Mouse (Mus musculus): ENCODE measurements around the gene Gm10142. TPM values are rescaled to one million over a fixed set of nuclear protein-coding genes. Genes with fewer than 3 reads are reported as not detected.
"Not testable (repeated sequence)": the region's sequence is repeated elsewhere in the genome, so short reads cannot be mapped to it uniquely, and the experiment has no call there.

Gene Gm10142
- total RNA-seq (2021) = not detected
- long read RNA-seq, experiment 1 = 0 reads
- long read RNA-seq, experiment 2 = 0 reads

DNA sequence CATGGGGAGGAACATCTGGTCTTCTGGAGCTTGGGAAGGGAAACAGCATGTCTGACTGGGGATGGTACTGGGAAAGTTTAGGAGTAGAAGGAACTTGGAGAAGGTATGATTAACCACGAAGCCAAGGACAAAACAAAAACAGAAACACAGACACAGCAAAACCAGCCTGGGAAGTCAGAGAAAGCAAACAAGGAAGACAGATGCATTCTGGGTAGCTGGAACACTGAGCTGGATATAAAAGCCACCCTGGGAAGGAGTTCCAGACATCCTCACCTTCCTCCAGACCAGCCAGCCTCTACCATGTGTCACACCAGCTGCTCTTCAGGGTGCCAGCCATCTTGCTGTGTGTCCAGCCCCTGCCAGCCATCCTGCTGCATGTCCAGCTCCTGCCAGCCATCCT lies at the start of gene Gm10142:
TSS of gene Gm10142 (plus strand) at position 301 of the 400 bp plus-strand sequence.
- intact Hi-C loops (cut with DNase I) = no loop called here
- H3K4me3 ChIP-seq = no peak within 1 kb of the TSS
- DNase-seq = no peak
- H3K27ac ChIP-seq = no peak within 1 kb of the TSS
- TF ChIP-seq CTCF (IDR thresholded peaks at IDR 0.05) = no peak

GRCm38 (mm10) chr10:77666342-77666741 lies 49.3 kb upstream of the Gm10142 start:
- no peak for TF ChIP-seq CTCF (IDR thresholded peaks at IDR 0.05)
- no peak for DNase-seq
- intact Hi-C loops (cut with DNase I) = no loop called here
- no peak overlapping the region for H3K27ac ChIP-seq
- H3K4me3 ChIP-seq = no peak overlapping the region

- DNase-seq = no peak
- no peak overlapping the region for H3K4me3 ChIP-seq
- no peak overlapping the region for H3K27ac ChIP-seq
- no peak for TF ChIP-seq CTCF (IDR thresholded peaks at IDR 0.05)
- intact Hi-C loops (cut with DNase I) = no loop called here
Measured at GRCm38 (mm10) chr10:77667402-77667801, 48.2 kb upstream of the Gm10142 start.

- no peak for TF ChIP-seq CTCF (IDR thresholded peaks at IDR 0.05)
- DNase-seq = no peak
- Histone ChIP-seq H3K4me3 (no peak overlapping the region), H3K27ac (no peak overlapping the region)
- intact Hi-C loops (cut with DNase I) = no loop called here
Measured at GRCm38 (mm10) chr10:77670710-77671109, 44.9 kb upstream of the Gm10142 start.

GRCm38 (mm10) chr10:77671519-77671918 lies 44.1 kb upstream of the Gm10142 start:
- no peak overlapping the region for H3K4me3 ChIP-seq
- intact Hi-C loops (cut with DNase I) = no loop called here
- no peak for DNase-seq
- no peak overlapping the region for H3K27ac ChIP-seq
- no peak for TF ChIP-seq CTCF (IDR thresholded peaks at IDR 0.05)

GRCm38 (mm10) chr10:77673765-77674164 lies 41.8 kb upstream of the Gm10142 start:
- Histone ChIP-seq H3K4me3 (no peak overlapping the region), H3K27ac (no peak overlapping the region)
- intact Hi-C loops (cut with DNase I) = no loop called here
- DNase-seq = no peak
- no peak for TF ChIP-seq CTCF (IDR thresholded peaks at IDR 0.05)

GRCm38 (mm10) chr10:77677562-77677961 lies 38.0 kb upstream of the Gm10142 start:
- intact Hi-C loops (cut with DNase I) = no loop called here
- no peak for TF ChIP-seq CTCF (IDR thresholded peaks at IDR 0.05)
- Histone ChIP-seq H3K27ac (no peak overlapping the region), H3K4me3 (no peak overlapping the region)
- DNase-seq = no peak

DNA sequence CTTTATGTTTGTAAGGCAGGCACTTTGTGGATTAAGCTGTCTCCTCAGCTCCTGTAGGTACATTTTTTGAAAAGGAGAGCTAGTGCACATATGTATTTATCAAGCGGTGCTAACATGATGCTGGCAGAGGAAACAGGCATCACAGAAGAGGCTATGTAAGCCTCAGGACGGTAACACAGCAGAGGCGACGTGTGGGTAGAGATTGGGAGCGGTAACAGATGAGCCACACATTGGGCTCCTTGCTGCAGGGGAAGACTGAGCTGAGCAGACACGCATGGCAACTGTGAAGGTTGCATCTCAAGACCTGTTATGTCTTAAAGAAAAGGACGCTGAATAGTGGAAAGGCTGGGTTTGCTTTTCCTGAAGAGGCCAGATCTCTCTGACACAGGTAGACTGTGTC lies 32.6 kb upstream of the Gm10142 start:
- no peak for TF ChIP-seq CTCF (IDR thresholded peaks at IDR 0.05)
- H3K4me3 ChIP-seq = no peak overlapping the region

DNA sequence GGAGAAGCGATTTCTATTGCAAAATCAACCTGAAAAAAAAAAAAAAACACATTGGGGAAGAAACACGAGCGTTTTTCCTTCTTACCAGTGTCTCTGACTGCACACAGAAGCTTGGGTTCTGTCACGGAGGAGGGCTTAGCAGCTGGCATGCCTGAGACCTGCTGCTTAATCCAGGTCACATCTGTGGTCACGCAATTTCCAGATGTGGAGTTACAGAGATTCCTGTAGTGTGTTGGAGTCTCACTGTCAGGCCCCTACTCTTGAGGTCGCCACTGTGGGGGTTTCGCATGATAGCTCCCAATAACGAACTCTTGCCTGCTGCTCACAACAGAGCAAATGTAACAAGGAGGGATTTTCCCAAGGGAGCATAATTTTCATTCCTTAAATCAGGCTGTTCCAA lies 31.4 kb upstream of the Gm10142 start:
- no peak for TF ChIP-seq CTCF (IDR thresholded peaks at IDR 0.05)
- Histone ChIP-seq H3K27ac (no peak overlapping the region), H3K4me3 (no peak overlapping the region)
- intact Hi-C loops (cut with DNase I) = no loop called here
- no peak for DNase-seq

More for the DNA sequence above, 32.6 kb upstream of the Gm10142 start:
- no peak for DNase-seq
- intact Hi-C loops (cut with DNase I) = no loop called here
- no peak overlapping the region for H3K27ac ChIP-seq

DNA sequence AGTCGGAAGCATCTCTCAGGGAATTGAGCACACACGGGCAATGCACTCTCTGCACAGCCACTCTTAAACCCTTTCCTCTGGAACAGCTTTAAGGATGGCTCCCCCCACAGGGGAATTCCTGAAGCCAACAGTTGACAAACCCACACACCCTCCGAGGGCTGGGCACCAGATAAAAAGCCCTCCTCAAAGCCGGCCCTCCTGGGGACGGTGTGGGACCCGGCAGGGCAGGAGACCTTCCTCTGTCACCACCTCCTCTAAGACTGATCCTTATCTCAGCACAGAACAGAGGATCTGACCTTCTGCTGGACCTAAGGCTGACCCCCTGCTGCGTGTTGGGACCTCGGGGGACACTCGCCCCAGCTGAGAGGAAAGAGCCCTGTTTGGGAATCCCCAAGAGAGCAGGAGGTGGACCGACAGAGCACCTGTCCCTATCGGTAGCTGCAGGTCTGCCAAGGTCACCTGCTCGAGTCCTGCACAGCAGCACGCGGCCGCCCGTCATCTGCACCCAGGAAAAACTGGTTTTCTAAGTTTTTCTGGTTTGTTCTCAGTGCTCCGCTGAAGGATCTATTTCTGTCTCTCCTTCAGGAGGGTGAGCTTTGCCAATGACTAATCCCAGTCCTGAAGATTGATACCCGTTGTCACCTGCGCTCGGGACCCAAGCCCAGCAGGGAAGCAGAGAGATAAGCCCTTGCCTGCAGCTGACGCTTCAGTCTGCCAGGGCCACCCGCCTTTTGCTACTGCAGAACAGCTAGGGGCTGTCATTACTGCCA lies 29.5 kb upstream of the Gm10142 start, which contains the start of gene Tspear:
TSS of gene Tspear (plus strand) at position 675 of the 770 bp plus-strand sequence.
- Histone ChIP-seq H3K4me3 (no peak within 1 kb of the TSS), H3K27ac (no peak within 1 kb of the TSS)
- no peak for TF ChIP-seq CTCF (IDR thresholded peaks at IDR 0.05)
- no peak for DNase-seq
- intact Hi-C loops (cut with DNase I) = no loop called here

DNA sequence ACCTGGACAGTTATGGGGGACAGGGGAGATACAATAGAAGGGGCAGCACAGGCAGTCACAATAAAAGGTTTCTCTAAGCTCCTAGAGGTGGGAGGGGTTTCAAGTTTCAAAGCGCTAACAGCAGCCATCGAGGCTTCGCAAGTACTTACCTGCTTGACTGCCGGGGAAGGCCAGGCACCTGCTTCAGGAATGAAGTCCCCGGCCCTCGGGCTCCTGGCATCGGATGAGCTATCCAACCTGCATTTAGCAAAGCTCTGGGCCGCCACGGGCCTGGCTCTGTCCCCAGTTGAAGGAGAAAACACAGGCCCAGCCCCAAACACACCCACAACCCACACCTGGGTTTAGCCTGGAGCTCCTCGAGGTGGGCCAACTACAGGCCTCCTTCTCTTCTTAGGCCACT lies 28.6 kb upstream of the Gm10142 start:
- DNase-seq = no peak
- intact Hi-C loops (cut with DNase I) = no loop called here
- Histone ChIP-seq H3K4me3 (no peak overlapping the region), H3K27ac (no peak overlapping the region)
- TF ChIP-seq CTCF (IDR thresholded peaks at IDR 0.05) = no peak

DNA sequence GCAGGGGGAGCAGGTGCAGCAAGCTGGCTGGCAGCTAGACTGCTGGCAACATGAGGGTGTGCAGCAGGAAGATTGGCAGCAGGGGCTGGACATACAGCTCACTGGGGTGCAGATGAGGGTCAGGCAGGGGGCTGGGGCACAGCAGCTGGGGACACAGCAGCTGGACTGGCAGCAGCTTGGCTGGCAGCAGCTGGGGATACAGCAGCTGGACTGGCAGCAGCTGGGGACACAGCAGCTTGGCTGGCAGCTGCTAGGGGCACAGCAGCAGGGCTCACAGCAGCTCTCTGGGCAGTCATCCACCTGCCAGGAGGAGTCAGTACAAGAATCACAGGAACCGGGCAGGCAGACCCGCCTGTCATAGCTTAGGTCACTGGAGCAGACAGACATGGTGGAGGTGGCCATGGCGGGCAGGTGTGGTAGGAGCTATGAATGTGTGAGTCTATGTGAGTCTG lies 25.2 kb upstream of the Gm10142 start, which contains the start of gene Gm19402:
TSS of gene Gm19402 (minus strand) at position 402 of the 452 bp plus-strand sequence.
- intact Hi-C loops (cut with DNase I); H3K27ac ChIP-seq; H3K4me3 ChIP-seq; DNase-seq: not testable (repeated sequence)

GRCm38 (mm10) chr10:77697133-77697532 lies 18.5 kb upstream of the Gm10142 start, which contains the start of gene Gm9508:
Gm9508 (minus strand) TSS chr10:77697233.
- intact Hi-C loops (cut with DNase I) = no loop called here

GRCm38 (mm10) chr10:77706326-77706725 lies 9.3 kb upstream of the Gm10142 start, which contains the start of gene Gm10272:
Gm10272 (plus strand) TSS chr10:77706626.
- no peak within 1 kb of the TSS for H3K4me3 ChIP-seq
- intact Hi-C loops (cut with DNase I) = no loop called here
- TF ChIP-seq CTCF (IDR thresholded peaks at IDR 0.05) = no peak
- no peak for DNase-seq
- H3K27ac ChIP-seq = no peak within 1 kb of the TSS

More at GRCm38 (mm10) chr10:77697133-77697532, 18.5 kb upstream of the Gm10142 start, which contains the start of gene Gm9508:
- no peak for TF ChIP-seq CTCF (IDR thresholded peaks at IDR 0.05)
- no peak within 1 kb of the TSS for H3K4me3 ChIP-seq
- DNase-seq = no peak
- H3K27ac ChIP-seq = no peak within 1 kb of the TSS

All from gastrocnemius, adult 2 months (tissue).